Mouse (Mus musculus) CH12F3 (cell line): Measurements from ENCODE around the gene Gm20852.
"Not testable (repeated sequence)": the region's sequence is repeated elsewhere in the genome, so short reads cannot be mapped to it uniquely, and the experiment has no call there.

Experiments
- in situ Hi-C: fragments of 300-500 bp; cut with MboI; formaldehyde crosslinking; loops from 2 replicates; pipeline ENCODE4 v1.14.3; 2020; ENCODE audit warnings: low sequenced_read_pairs

Gm20852 gene

DNA sequence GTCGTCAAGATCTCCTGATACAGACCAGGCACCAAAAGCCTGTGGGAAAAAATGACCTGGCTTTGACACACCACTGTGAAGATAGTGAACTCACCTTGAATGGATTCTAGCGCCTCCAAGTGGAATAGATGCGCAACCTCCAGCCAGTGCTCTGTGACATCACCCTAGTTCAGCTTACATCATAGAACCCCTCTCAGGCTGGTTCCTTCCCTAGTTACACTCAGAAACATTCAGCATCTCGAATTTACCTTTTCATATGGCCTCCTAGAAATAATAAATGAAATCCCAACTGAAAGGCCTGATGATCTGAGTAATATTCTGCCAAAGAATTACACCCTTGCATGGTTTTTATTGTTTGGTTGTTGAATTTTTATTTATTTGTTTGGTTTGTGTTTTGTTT is at the start of gene Gm20852:
TSS of gene Gm20852 (minus strand) at position 101 of the 400 bp plus-strand sequence.
- in situ Hi-C loops = not testable (repeated sequence)
